Comparison of ENCODE assay signal across 8 mouse cellular contexts in genomic region chr5:38016945-38017344, GRCm38 (mm10).
"Had no signal": no experiment of that assay in that cellular context is flagged by ENCODE, and none has a peak within 500 bp of the region (broad histone marks: within the 10 kb centered on the region; RNA-seq: fewer than 3 reads in every experiment).

No protein-coding gene starts in this region.

- DNase-seq: kidney, postnatal 14 days; liver; liver, embryonic 13.5 days; liver, postnatal 0 days; lung, postnatal 14 days; retina, postnatal 1 day; right cerebral cortex, postnatal 14 days; thymus, postnatal 4 days had no signal
